Mouse (Mus musculus): Measurements from ENCODE around the gene Vps13d. TPM values are rescaled to one million over a fixed set of nuclear protein-coding genes. Genes with fewer than 3 reads are reported as not detected.

The Vps13d gene
- total RNA-seq, 2 experiments from 2014 or later: 43.3 to 45.1 TPM

DNA sequence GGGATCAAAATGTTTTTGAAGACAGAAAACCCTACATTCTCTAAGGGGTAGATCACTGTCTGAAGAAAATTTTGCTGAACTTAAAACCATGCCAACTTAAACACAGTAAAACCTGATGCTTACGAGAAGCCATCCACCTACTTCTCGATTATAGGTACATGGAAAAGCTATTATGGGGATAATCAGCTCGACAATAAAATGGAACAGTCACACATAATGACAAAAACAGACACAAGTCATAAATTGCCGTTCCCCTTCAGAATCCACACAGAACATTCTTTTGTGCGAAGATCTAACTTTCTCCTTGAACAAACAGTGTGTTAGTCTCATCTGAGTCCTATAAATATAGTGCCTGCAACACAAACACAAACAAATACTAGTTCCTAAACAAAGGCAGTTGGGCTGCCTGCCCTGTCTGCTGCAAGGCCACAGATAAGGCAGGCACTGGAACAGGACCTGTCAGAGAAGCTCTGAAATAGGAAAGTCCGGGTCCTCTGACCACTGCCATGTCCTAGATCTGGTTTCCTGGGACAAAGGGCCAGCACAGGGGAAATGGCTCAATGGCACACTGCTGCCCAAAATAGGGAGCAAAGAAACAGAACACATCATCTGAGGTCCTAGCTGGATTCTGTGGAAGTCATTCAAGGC lies 153.5 kb downstream of the Vps13d start:
- no peak for DNase-seq (ENCODE audit: low spot score in 2 of 2)

DNA sequence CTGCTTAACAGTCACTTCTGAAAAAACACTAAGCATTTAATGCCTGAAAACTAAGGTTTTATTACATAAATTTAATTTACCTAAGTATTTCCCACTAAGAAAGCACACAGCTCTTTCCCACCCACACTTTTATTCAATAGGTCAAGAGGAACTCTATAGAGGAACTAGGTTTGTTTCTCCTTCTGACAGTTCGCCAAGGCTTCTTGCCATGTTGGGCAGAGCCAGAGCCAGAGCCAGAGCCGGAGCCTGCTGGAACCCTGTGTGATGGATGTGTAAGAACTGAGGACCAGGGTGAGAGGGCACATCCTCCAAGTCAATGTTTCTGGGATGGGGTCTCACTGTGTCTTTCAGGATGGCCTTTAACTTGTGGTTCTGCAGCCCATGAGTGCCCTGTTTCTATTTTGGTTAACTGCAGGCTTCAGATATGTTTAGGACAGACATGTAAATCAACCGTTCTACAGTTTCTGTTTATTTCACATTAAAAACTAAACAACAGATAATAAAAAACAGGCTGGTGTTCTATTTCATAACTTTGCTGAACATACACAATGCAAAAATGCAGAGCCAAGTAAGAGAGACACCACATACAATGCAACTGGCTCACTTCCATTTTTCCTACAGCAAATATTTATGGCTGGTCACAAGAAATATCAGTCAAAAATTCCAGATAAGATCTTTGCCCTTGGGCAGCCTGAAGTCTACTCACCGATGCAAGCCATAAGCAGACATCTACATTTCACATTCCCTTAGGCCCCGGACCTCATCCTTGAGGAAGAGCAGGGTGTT lies 157.0 kb downstream of the Vps13d start:
- DNase-seq (ENCODE audit: low spot score in 2 of 2): no peak

DNA sequence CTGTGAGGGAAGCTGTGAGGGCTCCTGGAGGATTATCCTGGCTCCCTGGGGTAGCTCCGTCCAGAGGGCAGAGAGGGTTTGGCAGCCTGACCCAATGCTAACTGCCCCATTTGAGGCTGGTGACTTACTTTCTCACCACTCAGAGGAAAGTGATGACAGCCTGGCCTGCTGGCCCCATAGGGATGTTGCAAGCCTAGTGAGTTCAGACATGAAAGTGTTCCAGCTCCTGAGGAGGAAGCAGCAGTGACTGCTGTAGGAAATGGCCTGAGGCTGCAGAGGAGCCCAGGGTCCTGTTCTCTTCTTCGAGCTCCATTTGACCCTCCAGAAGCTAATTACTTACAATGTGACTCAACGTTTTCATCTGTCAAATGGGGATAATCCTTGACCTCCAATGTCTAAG lies 157.8 kb downstream of the Vps13d start:
- no peak for DNase-seq (ENCODE audit: low spot score in 2 of 2)

DNA sequence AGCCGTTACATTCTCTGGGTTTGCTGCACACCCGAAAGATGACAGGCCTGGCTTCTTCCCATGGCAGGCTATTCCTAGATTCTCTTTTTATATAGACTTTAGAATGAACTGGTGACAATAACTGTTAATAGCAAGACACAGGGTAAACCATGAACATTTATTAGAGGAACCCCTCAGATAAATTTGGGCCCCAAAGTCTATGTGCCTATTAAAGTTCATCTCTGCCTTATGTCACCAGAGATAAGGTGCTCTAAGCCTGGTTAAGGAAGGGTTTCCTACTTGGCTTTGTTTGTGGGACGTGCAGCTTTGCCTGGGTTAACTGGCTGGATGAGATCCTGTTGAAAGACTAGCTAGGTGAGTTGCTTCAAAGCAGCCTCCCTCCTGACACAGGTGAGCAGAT lies 159.4 kb downstream of the Vps13d start:
- DNase-seq (ENCODE audit: low spot score in 2 of 2): no peak

DNA sequence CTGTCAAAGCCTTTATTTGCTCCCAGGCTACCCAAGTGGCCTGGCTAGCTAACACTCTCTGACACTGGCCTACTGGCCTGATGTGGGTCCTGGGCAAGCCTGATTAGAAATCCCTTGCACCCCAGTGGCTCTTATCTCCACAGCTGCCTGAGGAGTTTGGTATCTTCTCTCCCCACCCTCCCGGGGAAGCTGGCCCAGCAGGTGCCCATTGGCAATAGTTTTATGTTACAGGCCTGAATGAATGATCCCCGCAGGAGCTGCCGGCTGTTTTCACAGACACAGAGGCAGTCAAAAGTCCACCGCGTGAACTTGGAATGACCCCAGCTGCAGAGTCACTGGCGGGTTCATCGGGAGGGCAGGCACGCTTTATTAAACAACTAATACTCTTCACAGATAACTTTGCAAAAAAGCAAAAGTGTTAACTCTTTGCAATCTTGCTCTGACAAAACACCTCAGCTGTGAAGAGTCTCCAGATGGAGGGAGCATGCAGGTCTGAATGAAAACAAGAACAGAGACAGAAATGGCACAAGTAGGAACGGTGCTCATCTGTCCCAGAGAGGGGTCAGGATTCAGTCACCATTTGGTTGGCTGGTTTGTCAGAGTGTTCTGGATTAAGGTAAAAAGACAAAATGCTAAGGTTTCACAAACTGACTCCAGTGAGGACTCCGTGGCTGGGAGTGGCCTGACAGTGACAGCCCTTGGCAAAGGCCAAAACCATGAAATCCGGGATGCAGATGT lies 160.1 kb downstream of the Vps13d start:
- DNase-seq (ENCODE audit: low spot score in 2 of 2): peak in 1 of 2 experiments; percentile 45

DNA sequence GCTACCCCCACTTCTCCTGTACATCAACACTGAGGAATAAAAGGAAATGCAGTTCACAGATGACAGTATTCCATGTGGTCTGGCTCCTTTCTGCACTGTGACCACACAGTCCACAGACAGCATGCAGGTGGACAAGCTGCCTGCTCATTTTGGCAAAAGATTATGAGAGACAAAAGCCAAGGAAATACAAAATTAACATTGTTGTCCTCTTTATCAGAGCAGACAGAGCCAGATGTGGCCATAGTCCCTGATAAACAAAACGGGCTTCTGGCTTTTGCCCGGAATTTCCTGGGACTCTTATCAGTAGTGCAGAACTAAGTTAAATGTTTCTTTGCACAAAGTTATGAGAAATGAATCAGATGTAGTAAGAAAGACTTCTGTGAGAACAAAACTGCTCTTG lies 161.4 kb downstream of the Vps13d start:
- no peak for DNase-seq (ENCODE audit: low spot score in 2 of 2)

DNA sequence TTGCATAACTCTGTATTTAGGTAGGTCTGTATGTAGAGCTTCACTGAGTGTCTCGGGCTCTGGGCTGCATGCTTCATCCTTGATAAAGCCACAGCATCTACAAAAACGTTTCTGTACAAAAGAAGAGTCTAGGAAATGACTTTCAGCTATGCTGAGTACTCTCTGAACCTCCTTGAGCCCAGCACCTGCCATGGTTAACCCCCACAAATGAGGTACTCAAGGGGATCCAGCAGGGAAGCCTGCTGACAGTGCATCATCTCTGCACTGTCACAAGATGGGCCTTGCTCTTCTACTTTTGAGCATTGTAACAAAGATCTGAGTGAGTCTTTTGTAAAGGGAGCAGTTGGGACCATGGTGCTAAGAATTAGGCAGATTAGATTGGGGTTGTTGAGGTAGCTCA lies 162.2 kb downstream of the Vps13d start:
- no peak for DNase-seq (ENCODE audit: low spot score in 2 of 2)

DNA sequence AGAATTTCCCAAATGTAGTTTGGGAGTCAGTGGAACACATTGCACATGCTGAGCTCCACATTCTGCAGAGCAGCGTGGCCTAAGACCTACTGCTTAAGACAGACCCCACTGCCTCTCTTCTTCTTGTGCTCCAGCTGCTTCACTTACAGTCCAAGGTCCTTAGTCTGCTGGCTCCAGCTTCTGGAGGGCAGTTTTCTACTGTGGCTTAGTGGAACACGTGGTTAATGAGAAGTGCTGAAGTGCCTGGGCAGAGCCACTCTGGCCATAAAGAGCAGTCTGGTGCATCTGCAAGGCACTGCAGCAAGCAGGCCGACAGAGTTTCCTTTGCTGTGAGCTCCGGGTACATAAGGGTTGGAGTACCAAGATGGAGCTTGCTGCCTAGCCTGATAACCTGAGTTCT lies 163.3 kb downstream of the Vps13d start:
- DNase-seq (ENCODE audit: low spot score in 2 of 2): no peak

DNA sequence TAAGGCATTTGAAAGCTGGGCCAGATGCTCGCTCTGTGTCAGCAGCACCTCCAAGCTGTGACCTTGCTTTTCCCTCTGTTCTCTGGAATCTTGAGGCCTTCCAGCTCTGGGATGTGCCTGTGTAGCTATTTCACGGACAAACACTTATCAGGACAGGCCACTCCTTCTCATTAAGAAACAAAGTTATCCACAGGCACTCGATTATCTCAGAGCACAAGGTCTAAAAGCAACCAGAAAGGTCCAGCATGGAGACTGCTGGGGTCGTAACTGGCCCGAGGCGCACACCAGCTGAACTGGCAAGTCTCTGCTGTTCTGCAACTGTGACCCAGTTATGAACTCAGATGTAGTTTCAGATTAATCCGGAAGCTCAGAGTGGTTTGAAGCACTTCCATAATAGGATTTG lies 168.4 kb downstream of the Vps13d start:
- DNase-seq (ENCODE audit: low spot score in 2 of 2): no peak

DNA sequence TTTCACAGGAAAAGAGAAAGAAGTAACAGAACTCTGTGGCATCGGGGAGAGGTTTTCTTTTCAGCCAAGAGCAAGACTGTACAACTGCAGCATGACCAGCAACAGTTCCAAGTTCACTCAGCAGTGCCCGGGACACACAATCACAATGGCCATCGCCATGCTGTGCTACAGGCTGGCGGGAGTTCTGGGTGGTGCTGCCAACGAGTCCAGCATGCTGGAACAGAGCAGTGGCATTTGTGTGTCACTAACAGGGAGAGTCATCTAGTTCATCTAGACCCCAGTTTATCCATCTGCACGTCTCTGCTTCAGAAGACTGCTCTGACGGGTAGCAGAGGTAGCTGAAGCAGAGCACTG lies 169.4 kb downstream of the Vps13d start:
- DNase-seq (ENCODE audit: low spot score in 2 of 2): peak in 1 of 2 experiments; percentile 35

DNA sequence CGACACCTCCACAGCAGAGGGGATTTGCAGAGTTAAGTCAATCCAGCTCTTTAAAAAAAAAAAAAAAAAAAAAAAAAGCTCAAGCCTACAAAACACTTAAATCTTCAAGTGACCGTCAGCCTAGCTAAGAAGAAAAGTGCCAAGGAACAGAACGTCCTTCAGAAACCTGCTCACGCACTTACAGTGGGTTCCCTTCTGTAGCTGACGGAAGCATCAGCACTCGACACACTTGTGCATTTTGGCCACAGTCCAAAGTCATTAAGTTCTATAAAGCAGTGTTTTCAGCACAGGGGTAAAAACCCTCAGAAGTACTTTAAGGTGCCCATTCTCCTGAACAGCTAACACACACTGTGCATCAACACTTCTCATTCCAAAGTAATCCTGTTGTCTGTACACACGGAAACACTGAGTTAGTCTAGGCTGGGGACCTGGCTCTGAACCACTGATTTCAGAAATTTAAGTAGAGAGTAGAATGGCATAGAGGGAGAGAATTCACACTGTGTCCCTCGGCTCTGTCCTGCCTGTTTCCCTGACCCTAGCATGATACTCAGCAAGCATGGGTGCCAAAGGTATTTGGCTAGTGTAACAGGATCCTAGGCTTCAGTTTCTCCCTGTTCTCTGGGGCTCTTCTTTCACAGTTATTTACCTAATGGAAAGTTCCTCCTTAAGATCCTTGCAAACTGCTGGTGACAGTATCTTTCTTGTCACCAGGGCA lies 170.0 kb downstream of the Vps13d start:
- DNase-seq (ENCODE audit: low spot score in 2 of 2): no peak

DNA sequence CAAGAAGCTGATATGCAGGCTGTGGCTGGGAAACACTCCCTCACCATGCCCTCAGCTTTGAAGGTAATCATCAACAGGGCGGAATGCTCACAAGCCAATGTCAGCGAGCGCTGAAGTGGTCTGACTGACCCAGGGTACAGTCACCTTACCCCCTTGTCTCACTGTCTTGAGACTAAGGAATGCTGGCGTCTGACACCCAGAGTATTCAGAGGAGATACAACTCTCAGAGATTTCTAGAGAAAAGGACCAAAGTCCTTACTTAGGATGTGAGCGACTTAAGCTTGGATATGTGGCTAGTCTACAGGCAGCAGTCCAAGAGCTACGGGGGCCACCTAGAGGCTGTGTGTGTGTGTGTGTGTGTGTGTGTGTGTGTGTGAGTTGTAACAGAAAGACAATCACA lies 170.9 kb downstream of the Vps13d start:
- no peak for DNase-seq (ENCODE audit: low spot score in 2 of 2)

DNA sequence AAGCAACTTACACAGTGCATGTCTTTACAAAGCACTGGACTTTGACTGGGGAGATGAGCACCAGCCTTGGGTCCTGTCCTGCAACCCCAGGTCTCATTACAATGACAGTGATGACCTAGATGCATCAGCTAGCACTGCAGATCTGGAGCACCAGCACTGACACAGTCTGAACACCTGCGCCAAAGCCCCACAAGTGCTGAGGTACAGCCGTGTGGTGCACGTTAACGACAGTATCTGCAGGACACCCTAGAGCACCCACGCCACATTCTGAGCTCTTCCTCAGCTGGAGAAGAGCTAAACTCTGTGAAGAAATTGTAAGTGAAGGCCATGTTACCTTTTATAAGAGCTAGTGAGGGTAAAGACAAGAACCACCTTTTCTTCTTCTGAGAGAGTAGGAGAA lies 172.0 kb downstream of the Vps13d start:
- DNase-seq (ENCODE audit: low spot score in 2 of 2): no peak

DNA sequence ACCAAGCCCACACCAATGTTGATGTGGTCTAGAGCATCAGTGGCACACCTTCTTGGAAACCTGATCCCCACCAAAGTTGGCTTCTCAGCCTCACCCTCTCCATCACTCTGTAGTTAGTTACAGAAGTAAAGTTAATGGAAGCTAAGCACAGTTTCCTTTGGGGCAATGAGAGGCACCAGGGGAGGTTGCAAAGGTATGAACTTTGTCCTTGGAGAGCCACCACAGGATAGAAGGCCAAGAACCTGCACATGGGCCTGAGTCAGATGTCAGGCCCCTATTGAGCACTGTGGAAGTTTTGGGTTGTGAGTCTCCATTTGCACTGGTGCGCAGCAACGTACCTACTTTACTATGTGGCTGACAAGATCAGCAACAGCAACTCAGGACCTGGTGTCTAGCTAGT lies 172.6 kb downstream of the Vps13d start:
- no peak for DNase-seq (ENCODE audit: low spot score in 2 of 2)

DNA sequence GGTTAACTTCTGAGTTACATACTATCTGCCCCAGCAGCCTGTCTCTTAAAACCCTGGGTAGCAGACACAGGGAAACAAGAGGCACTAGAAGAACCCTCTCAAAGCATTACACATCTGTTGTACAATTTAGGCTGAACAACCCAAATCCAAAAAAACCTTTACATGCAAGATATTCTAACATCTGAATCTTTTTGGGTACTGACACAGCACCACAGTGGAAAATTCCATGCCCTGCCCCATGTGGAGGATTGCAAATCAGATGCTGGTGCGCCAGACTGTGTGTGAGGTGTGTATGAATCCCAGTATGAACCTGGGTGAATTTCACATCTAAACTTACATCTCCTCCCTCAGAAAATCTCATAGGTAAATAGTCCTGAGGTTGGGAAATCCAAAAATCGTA lies 174.4 kb downstream of the Vps13d start:
- DNase-seq (ENCODE audit: low spot score in 2 of 2): no peak

DNA sequence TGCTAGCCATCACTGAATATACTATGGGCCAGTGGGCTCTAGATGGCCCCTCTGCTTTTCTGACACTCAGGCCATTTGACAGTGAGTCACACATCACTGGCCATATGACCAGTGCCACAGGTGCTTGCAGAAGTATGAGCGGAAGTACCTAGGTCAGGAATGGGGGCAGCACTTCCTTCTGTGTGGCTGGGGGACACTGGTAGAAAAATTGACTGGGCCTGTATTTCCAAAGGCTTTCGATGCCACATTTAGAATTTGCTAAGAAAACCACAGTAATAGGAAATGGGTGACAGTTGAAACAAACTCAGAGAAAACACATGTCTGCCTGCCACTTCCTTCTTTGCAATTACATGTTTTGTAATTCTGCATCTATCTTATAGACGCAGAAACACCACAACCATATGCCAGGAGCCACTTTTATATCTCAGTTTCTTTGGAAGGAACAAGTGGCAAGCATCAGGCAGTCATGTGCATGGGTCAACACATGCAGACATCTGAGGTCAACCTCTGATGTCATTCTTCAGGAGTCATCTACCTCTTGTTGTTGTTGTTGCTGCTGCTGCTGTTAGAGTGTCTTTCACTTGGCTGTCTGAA lies 175.6 kb downstream of the Vps13d start:
- no peak for DNase-seq (ENCODE audit: low spot score in 2 of 2)

DNA sequence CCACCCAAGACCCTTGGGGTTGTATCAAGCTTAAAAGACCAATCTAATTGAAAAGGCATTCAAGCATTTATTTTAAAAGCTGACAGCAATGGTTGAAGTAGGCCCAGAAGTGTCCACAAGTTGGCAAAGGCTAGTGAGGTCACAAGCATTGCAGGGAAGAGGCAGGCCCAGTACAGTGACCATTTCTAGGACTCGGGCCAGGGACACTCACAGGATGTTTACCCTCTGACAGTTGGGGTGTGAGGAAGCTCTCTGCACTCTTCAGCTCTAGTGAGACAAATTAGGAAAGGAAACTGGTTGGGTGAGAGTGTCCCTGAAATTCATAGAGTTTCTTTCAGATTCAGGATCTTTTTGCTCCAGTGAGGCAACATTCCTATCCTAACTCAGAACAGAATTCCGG lies 177.1 kb downstream of the Vps13d start:
- DNase-seq (ENCODE audit: low spot score in 2 of 2): no peak

DNA sequence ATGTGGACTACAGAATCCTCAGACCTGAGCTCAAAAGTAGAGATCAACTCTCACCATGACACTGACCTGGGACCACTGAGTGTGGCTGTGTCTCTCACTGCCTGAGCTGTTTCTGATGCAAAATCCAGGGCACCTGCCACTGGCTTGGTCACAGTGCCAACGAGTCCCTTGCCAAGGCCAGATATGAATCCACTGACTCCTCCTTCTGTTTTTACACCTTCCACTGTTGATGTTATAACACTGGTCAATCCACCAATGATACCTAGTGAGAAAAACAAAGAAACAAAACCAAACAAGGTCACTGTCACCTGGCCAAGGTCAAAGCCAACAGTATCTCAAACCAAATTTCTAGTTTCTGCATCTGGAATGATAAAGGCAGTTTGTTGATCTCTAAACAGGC lies 178.1 kb downstream of the Vps13d start:
- DNase-seq (ENCODE audit: low spot score in 2 of 2): no peak

DNA sequence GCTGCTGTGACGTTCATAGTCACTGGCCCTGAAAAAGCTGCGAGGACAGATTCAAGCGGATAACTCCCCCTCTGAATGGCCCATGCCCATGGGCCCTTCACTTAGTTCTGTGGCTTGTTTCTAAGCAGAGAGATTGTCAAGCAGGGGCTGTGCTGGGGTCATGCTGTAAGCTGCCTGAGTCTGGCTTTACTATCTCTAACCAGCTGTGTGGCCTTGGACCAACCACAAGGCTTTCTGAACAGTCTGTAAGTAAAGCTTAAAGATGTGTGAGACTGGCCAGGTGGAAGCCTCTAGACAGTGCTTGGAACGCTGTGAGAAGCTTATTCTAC lies 180.2 kb downstream of the Vps13d start:
- DNase-seq (ENCODE audit: low spot score in 2 of 2): no peak

DNA sequence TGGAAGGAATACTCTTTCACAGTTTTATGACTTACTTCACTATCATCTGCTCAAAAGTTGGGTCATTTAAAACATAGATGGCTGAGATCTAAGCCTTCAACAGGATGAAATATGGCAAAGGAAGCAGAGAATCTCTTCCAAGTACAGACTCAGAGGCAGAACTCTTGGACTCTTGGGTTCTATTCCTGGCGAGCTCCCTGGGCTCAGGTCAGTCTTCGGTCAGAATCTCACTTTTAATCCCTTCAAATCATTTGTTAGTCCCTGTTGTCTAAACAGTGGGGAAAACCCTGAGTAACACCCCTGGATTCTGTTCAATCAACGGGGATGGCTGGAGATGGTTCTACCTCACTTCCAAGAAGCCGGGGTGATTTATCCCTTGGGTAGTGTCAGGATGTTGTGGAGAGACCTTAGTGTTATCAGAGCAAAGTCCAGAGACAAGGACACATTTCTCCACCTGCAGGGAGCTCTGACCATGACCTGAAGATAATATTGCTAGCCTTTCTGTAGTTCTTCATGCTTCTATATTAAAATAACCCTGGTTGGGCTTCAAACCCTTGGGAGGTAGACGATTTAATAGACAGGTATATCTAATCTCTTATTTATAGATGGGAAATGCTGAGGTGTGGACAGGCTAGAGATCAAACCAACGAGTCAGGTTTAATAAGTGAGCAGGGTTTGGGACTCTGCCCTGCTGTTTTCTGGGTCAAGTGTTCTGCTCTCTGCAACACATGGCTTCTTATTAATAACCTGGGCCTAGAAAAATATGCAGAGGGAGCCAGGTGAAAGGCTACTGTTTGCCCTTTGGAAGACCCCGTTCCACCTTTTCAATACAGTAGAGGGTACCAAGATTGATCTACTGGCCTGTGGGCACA lies 180.8 kb downstream of the Vps13d start:
- no peak for DNase-seq (ENCODE audit: low spot score in 2 of 2)
